Mouse (Mus musculus) heart, adult 8-10 months (tissue): ENCODE data around the gene Ttll2. TPM values are rescaled to one million over a fixed set of nuclear protein-coding genes. Genes with fewer than 3 reads are reported as not detected.
A peak's percentile ranks its signal among the peaks of the same experiment; 100 is the strongest.
"Not testable (repeated sequence)": the region's sequence is repeated elsewhere in the genome, so short reads cannot be mapped to it uniquely, and the experiment has no call there.

Source experiments
- DNase-seq: peaks from one replicate; pipeline ENCODE4 v3.0.0; 2022; ENCODE audit warnings: low spot score
- total RNA-seq, 4 experiments: library from RNA; stranded (reverse); gene quantifications; 2 replicates each; pipeline ENCODE4 v1.2.4; 2022

The Ttll2 gene
- total RNA-seq, 4 experiments from 2014 or later, result not detected

- not testable (repeated sequence) for DNase-seq
Measured at GRCm38 (mm10) chr17:7365615-7366014, 13.1 kb upstream of the Ttll2 start.

DNA sequence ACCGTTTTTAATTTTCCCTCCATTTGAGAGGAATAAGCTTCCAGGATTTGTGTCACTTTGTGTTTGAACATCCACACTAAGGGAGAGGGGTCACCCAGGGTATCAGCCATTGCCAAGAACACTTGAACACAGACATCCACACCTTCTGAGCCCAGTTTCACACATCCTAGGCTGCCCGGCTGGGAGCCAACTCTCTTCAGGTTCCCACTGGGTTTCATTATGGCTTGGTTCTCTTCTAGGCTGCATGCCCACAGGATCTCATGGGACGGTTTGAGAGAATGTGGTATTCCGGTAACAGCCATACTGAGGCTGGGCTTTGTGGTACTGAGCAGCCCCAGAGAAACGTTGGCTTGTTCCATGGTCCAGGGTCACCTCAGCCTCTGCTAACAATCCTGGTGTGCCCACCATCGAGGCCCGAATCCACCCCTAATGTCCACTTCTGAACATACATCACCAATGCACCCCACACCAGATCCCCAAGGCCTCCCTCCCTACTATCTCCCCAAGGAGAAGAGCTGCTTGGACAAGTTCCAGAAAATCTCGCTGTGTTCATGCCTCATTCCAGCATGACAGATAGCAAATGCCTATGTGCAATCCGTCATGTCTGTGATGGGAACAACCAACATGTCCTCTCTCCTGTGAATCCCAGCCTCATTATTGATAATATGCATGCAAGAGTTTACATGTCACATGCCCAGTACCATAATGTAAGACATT is 8.4 kb upstream of the Ttll2 start:
- peak; percentile 7 for DNase-seq

DNA sequence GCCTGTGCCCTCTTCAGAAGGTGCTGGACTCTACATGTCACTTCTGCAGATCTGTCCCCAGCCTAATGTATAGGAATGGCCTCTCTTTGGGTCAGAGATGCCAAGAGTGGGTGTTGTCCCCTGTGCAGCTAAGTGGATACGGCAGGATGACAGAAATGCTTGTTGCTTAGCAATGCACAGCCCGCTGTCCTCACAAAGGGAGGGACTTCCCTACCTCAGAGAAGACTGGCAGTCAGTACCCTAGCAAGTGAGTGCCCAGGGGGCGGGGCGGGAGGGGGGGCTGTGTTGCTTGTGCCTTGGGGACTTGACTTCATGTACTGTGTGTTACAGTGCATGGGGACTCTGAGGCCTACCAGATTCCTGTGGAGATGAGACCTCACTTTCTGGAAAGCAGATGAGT is 7.3 kb upstream of the Ttll2 start:
- not testable (repeated sequence) for DNase-seq

GRCm38 (mm10) chr17:7348765-7349164 is 3.7 kb downstream of the Ttll2 start:
- DNase-seq, result not testable (repeated sequence)

DNA sequence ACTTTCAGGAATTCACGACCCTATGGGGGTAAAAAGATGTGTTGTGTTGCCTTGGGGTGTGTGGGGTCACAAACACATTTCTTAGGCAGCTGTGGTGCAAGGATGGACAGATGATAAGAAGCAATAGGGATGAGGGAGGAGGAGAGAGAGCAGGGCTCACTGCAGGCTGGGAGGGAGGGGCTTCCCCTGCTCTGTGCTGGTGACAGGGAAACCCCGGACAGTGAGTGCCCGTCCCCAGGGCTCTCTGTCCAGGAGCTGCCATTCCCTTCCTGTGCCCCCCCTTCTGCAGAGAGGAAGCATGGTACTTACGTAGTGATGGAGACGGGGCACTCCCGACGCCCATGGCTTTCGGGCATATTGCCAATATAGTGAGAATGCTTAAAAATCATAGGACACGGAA is 15.1 kb downstream of the Ttll2 start:
- DNase-seq, result not testable (repeated sequence)

- not testable (repeated sequence) for DNase-seq
Measured at GRCm38 (mm10) chr17:7332745-7333144, 19.8 kb downstream of the Ttll2 start.

DNA sequence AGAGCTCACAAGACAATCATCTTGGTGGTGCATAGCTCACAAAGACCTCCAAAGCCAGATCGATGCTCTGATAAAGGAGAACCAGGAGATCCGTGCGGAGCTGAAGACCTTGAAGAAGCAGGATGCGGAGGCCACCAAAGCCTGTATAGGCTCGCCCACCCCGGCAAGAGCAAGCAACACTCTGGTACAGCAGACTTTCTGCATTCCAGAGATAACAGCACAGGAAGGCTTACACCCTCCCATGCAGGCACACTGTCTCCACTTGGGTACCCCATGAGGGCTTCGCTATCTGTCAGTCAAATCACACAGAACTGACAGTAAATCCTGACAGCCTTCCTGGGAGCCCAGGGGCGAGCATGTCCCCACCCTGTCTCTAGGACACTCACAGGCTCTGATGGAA is 26.1 kb downstream of the Ttll2 start:
- DNase-seq, result not testable (repeated sequence)

DNA sequence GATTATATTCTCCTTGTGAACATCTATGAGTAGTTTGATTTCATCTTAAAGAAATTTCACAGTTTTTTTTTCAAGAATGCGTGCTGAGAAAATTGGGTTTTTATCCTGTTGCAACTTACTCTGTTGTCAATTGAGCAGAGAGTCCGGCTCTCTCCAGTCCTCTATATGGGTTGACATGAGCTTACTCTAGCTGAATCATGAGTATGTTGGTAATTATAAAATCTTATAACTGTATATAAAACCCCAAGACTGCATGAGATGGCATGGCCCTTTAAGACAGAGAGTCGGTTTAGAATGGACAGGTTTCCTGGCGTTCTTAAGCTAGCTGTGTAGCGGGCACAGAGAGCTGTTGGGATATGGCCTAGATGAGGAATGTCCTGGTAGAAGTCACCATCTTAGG is 28.1 kb downstream of the Ttll2 start, which contains the start of gene Tcp10a:
Gene Tcp10a, plus strand, starts transcription at position 301 of the 400 bp plus-strand sequence.
- DNase-seq, result not testable (repeated sequence)

DNA sequence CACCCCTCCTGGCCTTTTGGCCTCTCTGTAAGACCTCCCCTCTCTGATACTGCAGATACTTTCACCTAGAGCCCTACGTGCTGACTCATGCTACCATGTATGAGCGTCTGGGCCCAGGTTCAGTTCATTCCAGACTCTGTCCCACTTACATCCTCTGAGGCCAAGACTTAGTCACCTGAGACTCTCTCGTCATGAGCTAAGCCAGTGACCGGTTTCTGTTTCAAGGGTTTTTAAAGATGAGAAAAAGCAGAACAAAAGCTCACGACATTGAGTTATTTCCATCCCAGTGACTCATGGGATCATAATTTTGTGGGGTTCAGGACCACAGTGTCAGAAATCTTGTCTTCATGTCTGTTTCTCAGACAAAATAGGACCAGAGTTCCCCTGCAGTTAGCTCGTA is 32.7 kb downstream of the Ttll2 start:
- DNase-seq, result not testable (repeated sequence)

- DNase-seq, result peak; percentile 19
Measured at GRCm38 (mm10) chr17:7315693-7316382, 36.7 kb downstream of the Ttll2 start.

DNA sequence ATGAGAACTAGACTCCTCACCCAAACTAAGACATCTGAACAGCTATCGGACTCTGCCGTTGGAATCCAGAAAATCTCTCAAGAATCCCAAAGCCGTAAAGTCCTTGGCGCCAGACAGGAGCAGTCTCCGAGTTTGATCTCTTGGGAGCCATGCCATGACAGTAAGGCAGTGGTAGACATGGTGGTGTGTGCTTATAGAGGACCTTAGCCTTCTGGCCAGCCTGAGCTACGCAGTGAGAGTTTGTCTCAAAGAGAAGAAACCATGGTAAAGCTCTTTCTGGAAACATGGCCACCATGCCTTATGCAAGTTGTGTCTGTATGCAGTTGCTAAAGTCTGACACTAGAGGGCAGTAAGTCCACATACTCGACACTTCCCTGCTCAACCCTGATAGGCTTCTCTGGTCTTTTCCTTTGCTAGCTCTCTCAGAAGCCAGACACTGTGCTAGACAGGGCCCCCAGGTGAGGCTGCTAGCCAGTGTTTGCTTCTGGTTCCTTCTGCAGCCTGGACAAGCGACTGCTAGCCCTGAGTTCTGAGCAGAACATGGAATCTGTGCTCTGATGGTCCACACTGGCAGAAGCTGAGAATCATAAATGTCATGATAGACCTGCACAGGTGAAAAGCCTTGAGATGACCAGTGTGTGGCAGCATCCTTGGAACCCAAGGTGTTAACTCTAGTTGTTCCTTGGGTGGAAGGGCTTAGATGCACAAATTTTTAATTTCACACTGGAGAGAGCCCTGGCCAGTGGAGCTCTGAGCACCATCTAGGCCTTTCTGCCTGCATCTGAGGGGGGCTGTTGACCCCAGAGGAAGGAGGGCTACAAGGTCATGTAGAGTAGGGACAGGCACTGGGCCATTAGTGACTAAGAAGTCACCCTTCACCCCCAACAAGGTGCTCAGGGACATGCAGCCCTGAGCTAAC is 46.0 kb downstream of the Ttll2 start:
- peak; percentile 25 for DNase-seq

Other genes with a start within 250 kb of the Ttll2 start
- gene Rps6ka2, start 182.6 kb downstream of the Ttll2 start, total RNA-seq, result 10 to 100 TPM; 44.5 to 56.3 (median 52.4) TPM
- gene Tcp10a, start 28.1 kb downstream of the Ttll2 start, total RNA-seq, result not detected
- not detected for gene Gm49630, start 19.3 kb upstream of the Ttll2 start, total RNA-seq
- gene Unc93a2, start 32.8 kb upstream of the Ttll2 start, total RNA-seq, result not detected